Mouse (Mus musculus) testis, adult 2 months (tissue): ENCODE results near the gene Camk2n1.

Experiments
- CTCF ChIP-seq: fragments of 200-500 bp; IDR thresholded peaks from 2 replicates; pipeline ENCODE4 v1.5.1; 2012; ENCODE audit warnings: low read depth, mild to moderate bottlenecking, inconsistent platforms, low read length, moderate library complexity; ENCODE audit not compliant: control insufficient read depth, insufficient read depth, insufficient replicate concordance
- POLR2A ChIP-seq: fragments of 200-500 bp; IDR thresholded peaks from 2 replicates; pipeline ENCODE4 v1.6.1; 2012; ENCODE audit warnings: low read depth, mild to moderate bottlenecking, inconsistent platforms, low read length, moderate library complexity; ENCODE audit not compliant: control insufficient read depth

- no peak for TF ChIP-seq POLR2A
- no peak for TF ChIP-seq CTCF
Measured at GRCm38 (mm10) chr4:138453097-138453752, 889 bp upstream of the Camk2n1 start.
